In genomic region chr15:102051920-102052683, GRCm38 (mm10) we compare ENCODE assay signal across 7 mouse cellular contexts. TPM values are rescaled to one million over a fixed set of nuclear protein-coding genes. Genes with fewer than 3 reads are reported as not detected.
DNase-seq lines count a peak whose midpoint lies in the region; ATAC-seq and TF ChIP-seq lines count a peak whose summit lies in the region.

No protein-coding gene starts in this region.

- H3K27me3 ChIP-seq in heart, embryonic 10.5 days (ENCODE audit: insufficient read depth, poor library complexity, severe bottlenecking) = no peaks in the 10 kb centered on the region
- no peaks in the 10 kb centered on the region for H3K27me3 ChIP-seq in kidney, embryonic 14.5 days (ENCODE audit: control insufficient read depth, insufficient read depth, low read length)
- H3K27me3 ChIP-seq in liver, adult 2 months (ENCODE audit: control insufficient read depth, insufficient read depth, low read length) = no peaks in the 10 kb centered on the region
- no peaks in the 10 kb centered on the region for H3K27me3 ChIP-seq in midbrain, embryonic 16.5 days (ENCODE audit: control insufficient read depth, insufficient read depth, low read depth, low read length)

- peak; percentile 78; the same call in 1 of the 2 replicates for ATAC-seq in kidney, embryonic 14.5 days (ENCODE audit: low FRiP score, low TSS enrichment)
- ATAC-seq in midbrain, embryonic 16.5 days = peak; percentile 80

- DNase-seq in adrenal gland, postnatal 10 days = peak; percentile 72
- DNase-seq in embryo, embryonic 10.5 days (ENCODE audit: low spot score) = peak; percentile 79
- DNase-seq in heart, embryonic 10.5 days (ENCODE audit: low spot score) = peak; percentile 84
- peak; percentile 53 for DNase-seq in liver, adult 2 months (ENCODE audit: extremely low read depth, low read depth, low spot score)
- peak; percentile 68 for DNase-seq in testis, postnatal 10 days (ENCODE audit: low spot score)

- no peak for TF ChIP-seq POLR2A in liver, adult 2 months (IDR thresholded peaks at IDR 0.05; ENCODE audit: extremely low read depth, insufficient read depth, low read length)

- H3K36me3 ChIP-seq in heart, embryonic 10.5 days = no peaks in the 10 kb centered on the region
- no peaks in the 10 kb centered on the region for H3K36me3 ChIP-seq in kidney, embryonic 14.5 days (ENCODE audit: control insufficient read depth, insufficient read depth, low read length)
- H3K36me3 ChIP-seq in liver, adult 2 months (ENCODE audit: control insufficient read depth, insufficient read depth, low read length) = no peaks in the 10 kb centered on the region
- no peaks in the 10 kb centered on the region for H3K36me3 ChIP-seq in midbrain, embryonic 16.5 days (ENCODE audit: control insufficient read depth, insufficient read depth, low read length)

- no peaks in the 10 kb centered on the region for H3K9me3 ChIP-seq in heart, embryonic 10.5 days
- H3K9me3 ChIP-seq in kidney, embryonic 14.5 days (ENCODE audit: control insufficient read depth, low read length) = no peaks in the 10 kb centered on the region
- H3K9me3 ChIP-seq in midbrain, embryonic 16.5 days (replicated peaks; ENCODE audit: control insufficient read depth, low read length, poor library complexity, severe bottlenecking) = no peaks in the 10 kb centered on the region

- H3K4me3 ChIP-seq in heart, embryonic 10.5 days = peak overlapping the region; percentile 69
- peak overlapping the region; percentile 42 for H3K4me3 ChIP-seq in kidney, embryonic 14.5 days (ENCODE audit: low read length)
- H3K4me3 ChIP-seq in liver, adult 2 months (ENCODE audit: insufficient read depth, low read depth, low read length) = peak overlapping the region; percentile 68
- peak overlapping the region; percentile 48 for H3K4me3 ChIP-seq in midbrain, embryonic 16.5 days (ENCODE audit: low read depth, low read length)

- WGBS in heart, embryonic 10.5 days = under 1% methylated on average over 31 of the region's 33 CpGs
- under 1% methylated on average over 26 of the region's 33 CpGs for WGBS in kidney, embryonic 14.5 days
- WGBS in liver, adult 2 months = 2% methylated on average over 31 of the region's 33 CpGs
- WGBS in midbrain, embryonic 16.5 days = under 1% methylated on average over 23 of the region's 33 CpGs

- peak overlapping the region; percentile 72 for H3K9ac ChIP-seq in kidney, embryonic 14.5 days (ENCODE audit: low read depth, low read length)
- H3K9ac ChIP-seq in liver, adult 2 months (ENCODE audit: low read depth, low read length) = peak overlapping the region; percentile 75
- peak overlapping the region; percentile 71 for H3K9ac ChIP-seq in midbrain, embryonic 16.5 days (ENCODE audit: low read depth, low read length)

- peaks cover 5% of the 10 kb centered on the region; the same call in 1 of the 2 replicates for H3K4me1 ChIP-seq in heart, embryonic 10.5 days
- H3K4me1 ChIP-seq in kidney, embryonic 14.5 days (ENCODE audit: control insufficient read depth, insufficient read depth, low read length) = 0 out of 2 replicates have a peak, but pooled peaks cover 3% of the 10 kb centered on the region
- peaks cover 2% of the 10 kb centered on the region; the same call in 1 of the 2 replicates for H3K4me1 ChIP-seq in liver, adult 2 months (ENCODE audit: control insufficient read depth, insufficient read depth, low read length)
- H3K4me1 ChIP-seq in midbrain, embryonic 16.5 days (ENCODE audit: control insufficient read depth, insufficient read depth, low read length) = peaks cover 5% of the 10 kb centered on the region

- H3K27ac ChIP-seq in heart, embryonic 10.5 days = peak overlapping the region; percentile 88
- H3K27ac ChIP-seq in kidney, embryonic 14.5 days (ENCODE audit: low read depth, low read length) = peak overlapping the region; percentile 76
- H3K27ac ChIP-seq in liver, adult 2 months (replicated peaks; ENCODE audit: insufficient read depth, low read depth, low read length) = no peak overlapping the region
- H3K27ac ChIP-seq in midbrain, embryonic 16.5 days (ENCODE audit: low read length) = peak overlapping the region; percentile 75

- peak; percentile 39 for TF ChIP-seq CTCF in liver, adult 2 months (IDR thresholded peaks at IDR 0.05; ENCODE audit: low read depth, low read length)

- peak overlapping the region; percentile 78 for H3K4me2 ChIP-seq in kidney, embryonic 14.5 days (replicated peaks; ENCODE audit: low read depth, low read length)
- H3K4me2 ChIP-seq in midbrain, embryonic 16.5 days (ENCODE audit: low read length) = peak overlapping the region; percentile 58

- no peaks in the 10 kb centered on the region for H3K79me2 ChIP-seq in liver, adult 2 months (ENCODE audit: control insufficient read depth, insufficient read depth, low read length)

RNA-seq across cellular contexts. Expression of gene Eif4b, which starts 21.5 kb away (rescaled TPM):
- total RNA-seq in adrenal gland, postnatal 10 days (2021) = 100 to 1,000 TPM; 248 to 266 TPM
- 85.5 and 99.6 TPM in 2 replicates for polyA plus RNA-seq in heart, embryonic 10.5 days (2016; fragmentation: Nextera tagmentation; extraction: Ambion mirVana)
- polyA plus RNA-seq in kidney, embryonic 14.5 days (2014; fragmentation: Nextera tagmentation; extraction: Ambion mirVana) = 85.1 and 139 TPM in 2 replicates
- total RNA-seq in liver, adult 2 months (2014; rRNA removed) = 119 and 130 TPM in 2 replicates
- 70.5 and 73.8 TPM in 2 replicates for polyA plus RNA-seq in liver, adult 2 months (2012; rRNA removed)
- 87.3 and 90.0 TPM in 2 replicates for polyA plus RNA-seq in midbrain, embryonic 16.5 days (2015; fragmentation: Nextera tagmentation; extraction: Ambion mirVana)

RNA-seq across cellular contexts. Expression of gene Krt18, which starts 24.1 kb away (rescaled TPM):
- total RNA-seq in adrenal gland, postnatal 10 days (2021) = 10 to 100 TPM; 15.9 to 28.3 TPM
- polyA plus RNA-seq in heart, embryonic 10.5 days (2016; fragmentation: Nextera tagmentation; extraction: Ambion mirVana) = 78.5 and 184 TPM in 2 replicates
- 140 and 164 TPM in 2 replicates for polyA plus RNA-seq in kidney, embryonic 14.5 days (2014; fragmentation: Nextera tagmentation; extraction: Ambion mirVana)
- 255 and 258 TPM in 2 replicates for total RNA-seq in liver, adult 2 months (2014; rRNA removed)
- polyA plus RNA-seq in liver, adult 2 months (2012; rRNA removed) = 110 and 124 TPM in 2 replicates
- polyA plus RNA-seq in midbrain, embryonic 16.5 days (2015; fragmentation: Nextera tagmentation; extraction: Ambion mirVana) = 3.8 and 5.1 TPM in 2 replicates

RNA-seq across cellular contexts. Expression of gene Krt8, which starts 47.8 kb away (rescaled TPM):
- total RNA-seq in adrenal gland, postnatal 10 days (2021) = 10 to 100 TPM; 12.1 to 24.2 TPM
- polyA plus RNA-seq in heart, embryonic 10.5 days (2016; fragmentation: Nextera tagmentation; extraction: Ambion mirVana) = 83.2 and 193 TPM in 2 replicates
- 179 and 184 TPM in 2 replicates for polyA plus RNA-seq in kidney, embryonic 14.5 days (2014; fragmentation: Nextera tagmentation; extraction: Ambion mirVana)
- total RNA-seq in liver, adult 2 months (2014; rRNA removed) = 240 and 251 TPM in 2 replicates
- polyA plus RNA-seq in liver, adult 2 months (2012; rRNA removed) = 155 and 168 TPM in 2 replicates
- 2.2 TPM in 2 replicates for polyA plus RNA-seq in midbrain, embryonic 16.5 days (2015; fragmentation: Nextera tagmentation; extraction: Ambion mirVana)

RNA-seq across cellular contexts. Expression of gene Tns2, which starts 48.1 kb away (rescaled TPM):
- 10 to 100 TPM; 64.5 to 84.6 TPM for total RNA-seq in adrenal gland, postnatal 10 days (2021)
- polyA plus RNA-seq in heart, embryonic 10.5 days (2016; fragmentation: Nextera tagmentation; extraction: Ambion mirVana) = 19.8 and 19.9 TPM in 2 replicates
- polyA plus RNA-seq in kidney, embryonic 14.5 days (2014; fragmentation: Nextera tagmentation; extraction: Ambion mirVana) = 39.1 and 46.6 TPM in 2 replicates
- total RNA-seq in liver, adult 2 months (2014; rRNA removed) = 21.8 and 36.5 TPM in 2 replicates
- polyA plus RNA-seq in liver, adult 2 months (2012; rRNA removed) = 30.9 and 35.9 TPM in 2 replicates
- 7.4 and 9.4 TPM in 2 replicates for polyA plus RNA-seq in midbrain, embryonic 16.5 days (2015; fragmentation: Nextera tagmentation; extraction: Ambion mirVana)

Comparison
In these comparisons a context has a peak if more than half of its experiments do, and no peak if none do; other contexts are left out.
1. RNA of gene Krt18, which starts 24.1 kb away (polyA plus RNA-seq): 78.5 to 184 TPM in heart, embryonic 10.5 days, 140 to 164 TPM in kidney, embryonic 14.5 days and 110 to 124 TPM in liver, adult 2 months; 3.8 to 5.1 TPM in midbrain, embryonic 16.5 days; every median in the first group is over 10 times any median in the second.
2. RNA of gene Krt8, which starts 47.8 kb away (polyA plus RNA-seq): 83.2 to 193 TPM in heart, embryonic 10.5 days, 179 to 184 TPM in kidney, embryonic 14.5 days and 155 to 168 TPM in liver, adult 2 months; 2.2 TPM in midbrain, embryonic 16.5 days; every median in the first group is over 10 times any median in the second.
3. Peak in every context shown above with its lines, with median percentiles within 50 percentile points of each other: DNase-seq, H3K4me3 ChIP-seq and H3K9ac ChIP-seq.